Mouse (Mus musculus) lung, postnatal 25 days (tissue): Measurements from ENCODE around the gene Dnajc11.

Source experiments
- DNase-seq: peaks from one replicate; pipeline ENCODE4 v3.0.0; 2022; ENCODE audit warnings: low spot score

Dnajc11 gene

GRCm38 (mm10) chr4:151933505-151934214, at the start of gene Dnajc11:
TSS of gene Dnajc11 (plus strand) at chr4:151933691.
- peak; percentile 88 for DNase-seq

GRCm38 (mm10) chr4:151893241-151893640, 40.2 kb upstream of the Dnajc11 start:
- no peak for DNase-seq

GRCm38 (mm10) chr4:151894926-151895325, 38.6 kb upstream of the Dnajc11 start:
- no peak for DNase-seq

GRCm38 (mm10) chr4:151895624-151896023, 37.9 kb upstream of the Dnajc11 start:
- no peak for DNase-seq

GRCm38 (mm10) chr4:151897069-151897617, 36.3 kb upstream of the Dnajc11 start:
- no peak for DNase-seq

- no peak for DNase-seq
Measured at GRCm38 (mm10) chr4:151898600-151899245, 34.8 kb upstream of the Dnajc11 start.

GRCm38 (mm10) chr4:151899707-151900384, 33.6 kb upstream of the Dnajc11 start:
- no peak for DNase-seq

GRCm38 (mm10) chr4:151900735-151901134, 32.8 kb upstream of the Dnajc11 start:
- no peak for DNase-seq

- no peak for DNase-seq
Measured at GRCm38 (mm10) chr4:151901422-151901821, 32.1 kb upstream of the Dnajc11 start.

- DNase-seq, result no peak
Measured at GRCm38 (mm10) chr4:151902046-151902688, 31.3 kb upstream of the Dnajc11 start.

GRCm38 (mm10) chr4:151902689-151903241, 30.7 kb upstream of the Dnajc11 start:
- DNase-seq, result peak; percentile 89

- DNase-seq, result peak; percentile 48
Measured at GRCm38 (mm10) chr4:151904098-151904497, 29.4 kb upstream of the Dnajc11 start.

- DNase-seq, result no peak
Measured at GRCm38 (mm10) chr4:151905621-151906020, 27.9 kb upstream of the Dnajc11 start.

GRCm38 (mm10) chr4:151907577-151908343, 25.7 kb upstream of the Dnajc11 start:
- no peak for DNase-seq

- no peak for DNase-seq
Measured at GRCm38 (mm10) chr4:151908809-151909208, 24.7 kb upstream of the Dnajc11 start.

GRCm38 (mm10) chr4:151916271-151916670, 17.2 kb upstream of the Dnajc11 start:
- no peak for DNase-seq

GRCm38 (mm10) chr4:151919135-151919840, 14.2 kb upstream of the Dnajc11 start:
- DNase-seq, result no peak

- peak; percentile 75 for DNase-seq
Measured at GRCm38 (mm10) chr4:151919900-151920643, 13.4 kb upstream of the Dnajc11 start.

GRCm38 (mm10) chr4:151922124-151922523, 11.4 kb upstream of the Dnajc11 start:
- no peak for DNase-seq
